Mouse (Mus musculus) thymus, adult 2 months (tissue): Measurements from ENCODE around the gene Slc29a2. TPM values are rescaled to one million over a fixed set of nuclear protein-coding genes. Genes with fewer than 3 reads are reported as not detected.

Source experiments
- DNase-seq: peaks from one replicate; pipeline ENCODE4 v3.0.0; 2021
- H3K27ac ChIP-seq: fragments of 200-500 bp; 2 replicates; pipeline ENCODE4 v1.5.1; 2012; ENCODE audit warnings: low read length, control low read depth; ENCODE audit not compliant: control insufficient read depth, insufficient read depth
- H3K27me3 ChIP-seq: fragments of 200-500 bp; 2 replicates; pipeline ENCODE4 v1.6.1; 2012; ENCODE audit warnings: mild to moderate bottlenecking, low read length, moderate library complexity, mixed read lengths; ENCODE audit not compliant: control insufficient read depth, insufficient read depth
- H3K36me3 ChIP-seq: fragments of 200-500 bp; 2 replicates; pipeline ENCODE4 v1.6.1; 2012; ENCODE audit warnings: mild to moderate bottlenecking, low read length, moderate library complexity; ENCODE audit not compliant: control insufficient read depth, insufficient read depth
- H3K4me1 ChIP-seq: fragments of 200-500 bp; replicated peaks from 2 replicates; pipeline ENCODE4 v1.6.1; 2012; ENCODE audit warnings: low read length; ENCODE audit not compliant: control insufficient read depth, insufficient read depth
- H3K4me3 ChIP-seq: fragments of 200-500 bp; 2 replicates; pipeline ENCODE4 v1.5.1; 2012; ENCODE audit warnings: mild to moderate bottlenecking, low read length, control low read depth, moderate library complexity; ENCODE audit not compliant: control insufficient read depth, insufficient read depth
- CTCF ChIP-seq: fragments of 200-500 bp; IDR thresholded peaks from 2 replicates; pipeline ENCODE4 v1.5.1; 2012; ENCODE audit warnings: mild to moderate bottlenecking, control low read depth, low read length, moderate library complexity, borderline replicate concordance; ENCODE audit not compliant: control insufficient read depth, poor library complexity, insufficient read depth; ENCODE audit errors: extremely low read depth
- POLR2A ChIP-seq: fragments of 200-500 bp; IDR thresholded peaks from 2 replicates; pipeline ENCODE4 v1.6.1; 2012; ENCODE audit warnings: mild to moderate bottlenecking, low read length, control low read depth, moderate library complexity; ENCODE audit not compliant: control insufficient read depth, poor library complexity, insufficient read depth; ENCODE audit errors: extremely low read depth
- WGBS: fragments of 180-500 bp; shearing (Covaris S2); methylation state at CpG from one replicate; pipeline ENCODE4 v1.1.7; 2018; 5-methylcytosine and 5-hydroxymethylcytosine counted together
- polyA plus RNA-seq: library from polyadenylated mRNA; depleted of rRNA; stranded (reverse); fragments of >200 nt; gene quantifications from 2 replicates; pipeline ENCODE4 v1.2.3, GENCODE M21; 2012

Slc29a2 gene
- polyA plus RNA-seq, 1 experiment = 14.6 TPM

DNA sequence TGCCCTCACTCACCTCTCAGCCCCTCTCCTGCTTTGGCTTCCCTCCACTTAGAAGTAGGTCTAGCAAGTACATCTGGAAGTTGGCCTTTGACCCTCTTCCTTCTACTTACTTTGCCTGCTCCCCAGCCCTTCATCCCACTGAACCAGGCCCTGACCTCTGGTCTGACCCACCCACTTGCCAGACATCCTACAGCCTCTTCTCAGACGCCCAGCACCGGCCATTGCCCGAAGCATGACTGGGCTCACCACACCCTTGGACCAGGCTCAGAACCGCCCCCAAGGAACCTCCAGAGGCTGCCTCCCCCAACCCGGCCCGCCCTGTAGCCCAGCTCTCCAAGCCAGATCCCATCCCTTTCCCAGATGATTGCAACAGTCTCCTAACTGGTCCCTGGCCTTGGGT, 38.8 kb downstream of the Slc29a2 start:
- peaks cover 13% of the 10 kb centered on the region for H3K4me1 ChIP-seq
- no peak overlapping the region for H3K27ac ChIP-seq
- no peak for DNase-seq
- H3K27me3 ChIP-seq = no peaks in the 10 kb centered on the region; the same call in 1 of the 2 replicates
- no peak for TF ChIP-seq POLR2A
- no peak for TF ChIP-seq CTCF
- H3K36me3 ChIP-seq = no peaks in the 10 kb centered on the region
- WGBS = 95% methylated on average over 6 of the region's 6 CpGs
- no peak overlapping the region for H3K4me3 ChIP-seq

DNA sequence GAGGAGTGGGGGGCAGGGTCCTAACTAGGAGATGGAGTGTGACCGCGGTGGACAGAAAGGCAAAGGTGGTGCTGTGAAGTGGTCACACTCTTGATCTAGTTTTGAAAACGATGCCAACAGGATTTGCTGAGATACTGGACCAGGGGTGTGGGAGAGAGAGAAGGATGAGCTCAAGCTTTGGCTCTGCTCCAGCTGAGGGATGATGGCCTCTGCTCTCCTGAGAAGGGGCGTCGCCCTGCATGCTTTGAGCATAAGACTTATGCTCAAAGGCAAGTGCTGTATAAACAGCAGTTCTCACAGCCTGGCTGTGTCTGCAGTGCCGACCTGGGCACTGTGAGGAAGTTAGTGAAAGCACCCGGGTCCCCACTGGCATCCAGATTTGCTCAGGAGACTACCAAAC, 41.4 kb downstream of the Slc29a2 start:
- H3K27me3 ChIP-seq = peaks cover 11% of the 10 kb centered on the region
- 70% methylated on average over 7 of the region's 7 CpGs for WGBS
- H3K4me3 ChIP-seq = no peak overlapping the region
- no peak overlapping the region for H3K27ac ChIP-seq
- TF ChIP-seq POLR2A (no peak), CTCF (no peak)
- no peak for DNase-seq
- H3K36me3 ChIP-seq = no peaks in the 10 kb centered on the region
- peaks cover 3% of the 10 kb centered on the region; the same call in 1 of the 2 replicates for H3K4me1 ChIP-seq

DNA sequence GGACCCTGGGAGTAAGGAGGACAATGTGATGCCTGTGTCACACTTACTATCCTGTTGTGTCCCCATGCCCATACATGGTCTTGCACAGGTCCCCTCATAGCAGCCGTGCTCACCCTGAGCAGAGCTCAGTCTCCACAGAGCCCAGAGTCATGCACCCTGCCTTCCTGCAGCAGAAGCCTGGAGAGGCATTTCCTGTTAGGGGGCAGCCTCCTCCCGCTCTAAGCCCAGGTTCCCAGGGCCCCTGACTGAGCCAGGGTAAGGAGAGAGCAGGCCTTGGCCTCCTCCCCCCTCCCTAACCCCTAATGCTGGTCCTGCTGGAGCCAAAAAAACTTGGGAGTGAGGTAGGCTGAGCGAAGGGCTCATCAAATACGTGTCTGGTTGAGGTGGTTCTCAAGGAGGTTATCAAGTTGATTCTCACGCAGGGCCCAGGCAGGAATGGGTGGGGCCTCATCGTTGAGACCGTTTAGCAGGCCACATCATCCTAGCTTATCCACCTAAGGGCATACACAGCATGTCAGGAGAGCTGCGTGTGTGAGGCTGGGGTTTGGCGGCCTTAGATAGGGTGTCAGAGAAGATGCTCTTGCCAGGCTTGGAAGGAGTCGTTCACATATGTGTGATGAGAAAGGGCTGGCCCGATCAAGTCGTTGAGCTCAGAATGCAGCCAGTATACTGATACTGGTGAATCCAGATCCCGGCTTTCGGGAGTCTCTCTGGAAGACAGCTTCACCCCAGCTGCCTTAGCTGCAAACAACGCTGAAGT, 43.6 kb downstream of the Slc29a2 start:
- H3K27me3 ChIP-seq = peaks cover 20% of the 10 kb centered on the region
- peaks cover 6% of the 10 kb centered on the region for H3K4me1 ChIP-seq
- H3K36me3 ChIP-seq = no peaks in the 10 kb centered on the region
- WGBS = 14% methylated on average over 15 of the region's 15 CpGs
- H3K4me3 ChIP-seq = no peak overlapping the region
- no peak overlapping the region for H3K27ac ChIP-seq
- TF ChIP-seq POLR2A (no peak), CTCF (no peak)
- no peak for DNase-seq

DNA sequence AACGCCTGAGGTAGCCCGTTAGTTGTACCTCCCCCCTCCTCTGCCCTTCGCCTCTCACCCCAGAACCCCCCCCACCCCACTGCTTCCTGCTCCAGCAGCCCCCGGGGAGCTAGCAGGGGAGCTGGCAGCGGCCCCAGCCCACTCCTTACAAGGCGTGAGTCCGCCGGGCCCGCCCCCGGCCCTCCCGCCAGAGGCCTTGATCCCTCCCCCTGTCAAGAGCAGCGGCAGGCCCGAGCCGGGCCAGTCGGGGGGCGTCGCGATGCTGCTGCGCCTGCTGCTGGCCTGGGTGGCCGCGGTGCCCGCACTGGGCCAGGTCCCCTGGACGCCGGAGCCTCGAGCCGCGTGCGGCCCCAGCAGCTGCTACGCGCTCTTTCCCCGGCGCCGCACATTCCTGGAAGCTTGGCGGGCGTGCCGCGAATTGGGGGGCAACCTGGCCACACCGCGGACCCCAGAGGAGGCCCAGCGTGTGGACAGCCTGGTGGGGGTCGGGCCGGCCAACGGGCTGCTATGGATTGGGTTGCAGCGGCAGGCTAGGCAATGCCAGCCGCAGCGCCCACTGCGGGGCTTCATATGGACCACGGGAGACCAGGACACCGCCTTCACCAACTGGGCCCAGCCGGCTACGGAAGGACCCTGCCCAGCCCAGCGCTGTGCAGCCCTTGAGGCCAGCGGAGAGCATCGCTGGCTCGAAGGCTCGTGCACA, 44.4 kb downstream of the Slc29a2 start, which contains the start of gene Cd248:
Gene Cd248 (plus strand): TSS at position 212 of the 703 bp plus-strand sequence.
- Histone ChIP-seq H3K27me3 (peaks cover 25% of the 10 kb centered on the region), H3K4me3 (no peak within 1 kb of the TSS), H3K4me1 (peaks cover 11% of the 10 kb centered on the region)

DNA sequence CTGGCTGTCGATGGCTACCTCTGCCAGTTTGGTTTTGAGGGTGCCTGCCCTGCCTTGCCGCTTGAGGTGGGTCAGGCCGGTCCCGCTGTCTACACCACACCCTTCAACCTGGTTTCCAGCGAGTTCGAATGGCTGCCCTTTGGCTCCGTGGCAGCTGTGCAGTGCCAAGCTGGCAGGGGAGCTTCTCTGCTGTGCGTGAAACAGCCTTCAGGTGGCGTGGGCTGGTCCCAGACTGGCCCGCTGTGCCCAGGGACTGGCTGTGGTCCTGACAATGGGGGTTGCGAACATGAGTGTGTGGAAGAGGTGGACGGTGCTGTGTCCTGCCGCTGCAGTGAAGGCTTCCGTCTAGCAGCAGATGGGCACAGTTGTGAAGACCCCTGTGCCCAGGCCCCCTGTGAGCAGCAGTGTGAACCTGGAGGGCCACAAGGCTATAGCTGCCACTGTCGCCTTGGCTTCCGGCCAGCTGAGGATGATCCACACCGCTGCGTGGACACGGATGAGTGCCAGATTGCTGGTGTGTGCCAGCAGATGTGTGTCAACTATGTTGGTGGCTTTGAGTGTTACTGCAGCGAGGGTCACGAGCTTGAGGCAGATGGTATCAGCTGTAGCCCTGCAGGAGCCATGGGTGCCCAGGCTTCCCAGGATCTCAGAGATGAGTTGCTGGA, 45.0 kb downstream of the Slc29a2 start:
- DNase-seq = no peak
- TF ChIP-seq CTCF (no peak), POLR2A (no peak)
- Histone ChIP-seq H3K36me3 (no peaks in the 10 kb centered on the region), H3K27me3 (peaks cover 25% of the 10 kb centered on the region), H3K27ac (no peak overlapping the region), H3K4me3 (no peak overlapping the region), H3K4me1 (peaks cover 11% of the 10 kb centered on the region)
- WGBS = 67% methylated on average over 21 of the region's 21 CpGs

More for the DNA sequence above, 44.4 kb downstream of the Slc29a2 start, which contains the start of gene Cd248:
- WGBS = 11% methylated on average over 56 of the region's 56 CpGs
- TF ChIP-seq CTCF (no peak), POLR2A (no peak)
- H3K36me3 ChIP-seq = no peaks in the 10 kb centered on the region
- no peak within 1 kb of the TSS for H3K27ac ChIP-seq
- DNase-seq = no peak

DNA sequence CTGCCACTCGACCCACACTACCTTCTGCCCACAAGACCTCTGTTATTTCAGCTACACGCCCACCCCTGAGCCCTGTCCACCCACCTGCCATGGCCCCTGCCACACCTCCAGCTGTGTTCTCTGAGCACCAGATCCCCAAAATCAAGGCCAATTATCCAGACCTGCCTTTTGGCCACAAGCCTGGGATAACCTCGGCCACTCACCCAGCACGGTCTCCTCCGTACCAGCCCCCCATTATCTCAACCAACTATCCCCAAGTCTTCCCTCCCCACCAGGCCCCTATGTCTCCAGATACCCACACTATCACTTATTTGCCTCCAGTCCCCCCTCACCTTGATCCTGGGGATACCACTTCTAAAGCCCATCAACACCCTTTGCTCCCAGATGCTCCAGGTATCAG, 45.8 kb downstream of the Slc29a2 start:
- DNase-seq = no peak
- Histone ChIP-seq H3K27me3 (peaks cover 25% of the 10 kb centered on the region), H3K36me3 (no peaks in the 10 kb centered on the region), H3K4me3 (no peak overlapping the region), H3K27ac (no peak overlapping the region), H3K4me1 (peaks cover 11% of the 10 kb centered on the region)
- 93% methylated on average over 5 of the region's 5 CpGs for WGBS
- TF ChIP-seq CTCF = no peak
- no peak for TF ChIP-seq POLR2A
